Mouse (Mus musculus) hindbrain, embryonic 15.5 days (tissue): ENCODE results near the gene Csf3r. TPM values are rescaled to one million over a fixed set of nuclear protein-coding genes. Genes with fewer than 3 reads are reported as not detected.

ENCODE experiments used
- ATAC-seq: fragments of 200-750 bp; cut with Nextera tagmentation; 2 replicates; pipeline ENCODE4 v1.8.0; 2017; ENCODE audit warnings: low read depth, moderate number of reproducible peaks, moderate TSS enrichment; ENCODE audit not compliant: low FRiP score
- H3K27ac ChIP-seq: fragments of 300-500 bp; sonication (generic); replicated peaks from 2 replicates; pipeline ENCODE4 v1.5.1; 2015; ENCODE audit warnings: mild to moderate bottlenecking, inconsistent platforms
- H3K27me3 ChIP-seq: fragments of 300-500 bp; sonication (generic); 2 replicates; pipeline ENCODE4 v1.6.1; 2015; ENCODE audit warnings: control low read depth, inconsistent platforms
- H3K36me3 ChIP-seq: fragments of 300-500 bp; sonication (generic); 2 replicates; pipeline ENCODE4 v1.6.1; 2015; ENCODE audit warnings: control low read depth, inconsistent platforms
- H3K4me1 ChIP-seq: fragments of 300-500 bp; sonication (generic); replicated peaks from 2 replicates; pipeline ENCODE4 v1.6.1; 2015; ENCODE audit warnings: control low read depth, inconsistent platforms
- H3K4me2 ChIP-seq: fragments of 300-500 bp; sonication (generic); 2 replicates; pipeline ENCODE4 v1.6.1; 2015; ENCODE audit warnings: moderate library complexity, mild to moderate bottlenecking, inconsistent platforms
- H3K4me3 ChIP-seq: fragments of 300-500 bp; sonication (generic); 2 replicates; pipeline ENCODE4 v1.5.1; 2015; ENCODE audit warnings: mild to moderate bottlenecking, inconsistent platforms
- H3K9ac ChIP-seq: fragments of 300-500 bp; sonication (generic); 2 replicates; pipeline ENCODE4 v1.6.1; 2015; ENCODE audit warnings: inconsistent platforms
- H3K9me3 ChIP-seq: fragments of 300-500 bp; sonication (generic); 2 replicates; pipeline ENCODE4 v1.6.1; 2016; ENCODE audit warnings: control low read depth, inconsistent platforms
- WGBS: fragments of 180-500 bp; shearing (Covaris S2); methylation state at CpG from one replicate; pipeline ENCODE4 v1.1.7; 2015; 5-methylcytosine and 5-hydroxymethylcytosine counted together
- polyA plus RNA-seq: library from polyadenylated mRNA; unstranded; fragments of >200 nt; fragmentation: Nextera tagmentation; extraction: Ambion mirVana; gene quantifications from 2 replicates; pipeline ENCODE4 v1.2.1, GENCODE M21; 2015

The Csf3r gene
- polyA plus RNA-seq, 1 experiment from 2014 or later, result 0.74 TPM

DNA sequence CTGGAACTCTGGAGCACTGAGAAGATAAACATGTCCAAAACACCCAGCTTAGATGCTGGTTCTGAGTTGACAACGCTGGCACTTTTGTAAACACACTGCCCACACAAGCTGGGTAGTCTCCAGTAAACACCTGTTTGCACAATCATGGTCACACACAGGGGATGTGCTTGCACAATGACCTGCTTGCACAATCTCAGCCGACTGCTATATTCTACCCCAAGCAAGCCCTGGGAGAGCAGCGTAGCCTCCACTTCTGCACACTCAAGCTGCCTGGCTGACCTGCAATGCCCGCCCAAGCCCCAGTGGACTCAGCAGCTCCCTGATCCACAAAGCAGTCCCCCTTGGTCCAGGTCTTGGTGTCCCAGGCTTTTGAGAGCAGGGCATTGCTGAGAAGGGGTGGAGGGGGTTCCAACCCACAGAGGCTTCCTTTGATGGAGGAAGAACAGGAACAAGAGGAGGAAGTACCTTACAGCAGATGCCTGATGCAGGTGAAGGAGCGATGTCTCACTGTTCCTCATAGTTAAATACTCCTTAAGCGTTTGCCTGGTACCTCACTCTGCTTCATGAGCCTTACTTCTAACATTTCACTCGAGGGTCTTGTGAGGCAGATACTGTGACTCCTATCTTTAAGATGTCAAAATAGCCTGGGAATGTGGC, 6.5 kb upstream of the Csf3r start:
- Histone ChIP-seq H3K27ac (no peak overlapping the region), H3K9ac (no peak overlapping the region), H3K27me3 (no peaks in the 10 kb centered on the region), H3K4me3 (no peak overlapping the region), H3K4me2 (no peak overlapping the region), H3K36me3 (no peaks in the 10 kb centered on the region), H3K9me3 (no peaks in the 10 kb centered on the region), H3K4me1 (no peaks in the 10 kb centered on the region)
- WGBS, result 89% methylated on average over 7 of the region's 7 CpGs
- no peak for ATAC-seq

DNA sequence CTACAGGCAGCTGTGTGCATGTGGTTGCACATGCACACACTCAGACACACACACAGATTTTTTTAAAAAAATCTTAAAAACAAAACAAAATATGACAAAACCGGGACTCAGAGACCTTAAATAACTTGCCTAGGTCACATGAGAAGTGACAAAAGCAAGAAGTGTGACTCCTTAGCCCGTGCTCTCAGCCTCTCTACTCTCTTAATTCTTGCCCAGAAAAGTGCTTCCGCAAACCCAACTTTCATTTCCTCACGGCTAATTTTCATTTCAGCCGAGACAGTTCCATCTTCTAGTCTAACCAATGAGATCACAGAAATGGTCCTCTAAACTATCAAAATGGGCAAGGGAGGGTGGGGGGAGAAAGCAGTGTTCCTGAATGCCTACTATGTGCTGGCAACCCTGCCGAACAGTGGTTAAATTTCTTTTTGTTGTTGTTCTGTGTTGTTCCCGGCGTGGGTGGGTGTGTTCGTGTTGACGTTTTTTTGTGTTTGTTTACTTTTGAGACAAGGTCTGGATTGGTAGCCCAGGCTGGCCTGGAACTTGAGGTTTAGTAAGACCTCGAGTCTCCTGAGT, 5.3 kb upstream of the Csf3r start:
- ATAC-seq, result no peak
- no peaks in the 10 kb centered on the region for H3K4me1 ChIP-seq
- H3K27me3 ChIP-seq, result no peaks in the 10 kb centered on the region
- no peak overlapping the region for H3K4me3 ChIP-seq
- H3K9ac ChIP-seq, result no peak overlapping the region
- H3K4me2 ChIP-seq, result no peak overlapping the region
- 79% methylated on average over 11 of the region's 11 CpGs for WGBS
- no peaks in the 10 kb centered on the region for H3K9me3 ChIP-seq
- no peak overlapping the region for H3K27ac ChIP-seq
- H3K36me3 ChIP-seq, result no peaks in the 10 kb centered on the region

DNA sequence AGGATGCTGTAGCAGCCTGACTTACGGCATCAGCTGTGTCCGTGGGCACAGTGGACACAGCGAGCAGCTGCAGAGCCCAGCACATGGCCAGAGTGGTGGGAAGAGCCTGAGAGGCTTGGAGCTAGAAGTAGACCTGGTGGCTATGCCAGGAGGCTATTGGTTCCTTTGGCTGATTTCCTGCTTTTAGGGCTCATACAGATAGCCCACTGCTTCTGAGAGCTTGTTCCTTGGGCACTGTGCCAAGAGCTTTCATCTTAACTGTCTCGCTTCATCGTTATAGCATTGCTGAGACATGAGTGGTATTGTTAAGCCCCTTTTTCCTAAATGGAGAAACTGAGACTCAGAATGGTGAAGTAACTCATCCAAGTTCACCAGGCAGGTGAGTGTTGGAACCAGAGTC, 1.5 kb downstream of the Csf3r start:
- Histone ChIP-seq H3K27me3 (no peaks in the 10 kb centered on the region), H3K4me3 (no peak overlapping the region)
- 91% methylated on average over 5 of the region's 5 CpGs for WGBS

DNA sequence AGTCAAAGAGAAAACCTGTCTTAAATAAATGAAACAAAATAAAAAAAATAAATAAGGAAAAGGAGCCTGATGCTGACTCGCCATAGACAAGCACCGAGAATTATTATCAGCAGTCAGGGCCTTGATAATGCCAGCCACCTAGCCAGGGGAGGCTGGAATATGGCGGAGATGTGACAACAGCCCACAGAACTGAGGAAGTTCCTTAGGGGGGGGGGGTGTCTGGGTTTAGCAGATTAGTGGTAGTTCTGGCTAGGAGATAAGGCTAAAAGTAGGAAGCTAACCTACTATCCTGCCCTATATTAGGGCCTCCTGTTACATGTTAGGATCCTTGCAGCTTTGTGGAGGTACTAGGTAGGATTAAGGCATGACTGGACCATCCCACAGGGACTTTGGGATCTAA, 3.6 kb downstream of the Csf3r start:
- Histone ChIP-seq H3K27ac (no peak overlapping the region), H3K4me3 (no peak overlapping the region), H3K27me3 (no peaks in the 10 kb centered on the region), H3K4me1 (no peaks in the 10 kb centered on the region), H3K36me3 (no peaks in the 10 kb centered on the region), H3K9ac (no peak overlapping the region), H3K4me2 (no peak overlapping the region), H3K9me3 (no peaks in the 10 kb centered on the region)
- 99% methylated on average over 3 of the region's 3 CpGs for WGBS
- ATAC-seq, result no peak

More for the DNA sequence above, 1.5 kb downstream of the Csf3r start:
- no peak for ATAC-seq
- Histone ChIP-seq H3K9me3 (no peaks in the 10 kb centered on the region), H3K4me2 (no peak overlapping the region), H3K9ac (no peak overlapping the region), H3K4me1 (no peaks in the 10 kb centered on the region), H3K36me3 (no peaks in the 10 kb centered on the region), H3K27ac (no peak overlapping the region)

DNA sequence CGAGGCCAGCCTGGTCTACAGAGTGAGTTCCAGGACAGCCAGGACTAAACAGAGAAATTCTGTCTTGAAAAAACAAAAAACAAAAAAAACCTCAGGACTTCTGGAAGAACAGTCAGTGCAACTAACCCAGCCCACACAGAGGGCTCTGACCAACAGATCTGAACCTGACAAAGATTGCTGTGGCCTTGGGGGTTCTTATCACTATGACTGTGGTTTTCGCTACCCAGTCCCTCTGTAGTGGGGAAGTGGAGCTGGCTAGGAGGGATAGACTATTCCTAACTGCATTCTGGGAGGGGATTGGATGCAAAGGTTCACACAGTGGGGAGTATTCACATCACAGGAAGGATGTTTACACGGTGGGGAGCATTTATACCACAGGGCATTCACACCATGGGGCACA, 4.7 kb downstream of the Csf3r start:
- Histone ChIP-seq H3K4me2 (no peak overlapping the region), H3K4me1 (no peaks in the 10 kb centered on the region), H3K9me3 (no peaks in the 10 kb centered on the region), H3K27ac (no peak overlapping the region), H3K9ac (no peak overlapping the region), H3K36me3 (no peaks in the 10 kb centered on the region), H3K4me3 (no peak overlapping the region), H3K27me3 (no peaks in the 10 kb centered on the region)
- WGBS, result 84% methylated on average over 3 of the region's 3 CpGs
- no peak for ATAC-seq

DNA sequence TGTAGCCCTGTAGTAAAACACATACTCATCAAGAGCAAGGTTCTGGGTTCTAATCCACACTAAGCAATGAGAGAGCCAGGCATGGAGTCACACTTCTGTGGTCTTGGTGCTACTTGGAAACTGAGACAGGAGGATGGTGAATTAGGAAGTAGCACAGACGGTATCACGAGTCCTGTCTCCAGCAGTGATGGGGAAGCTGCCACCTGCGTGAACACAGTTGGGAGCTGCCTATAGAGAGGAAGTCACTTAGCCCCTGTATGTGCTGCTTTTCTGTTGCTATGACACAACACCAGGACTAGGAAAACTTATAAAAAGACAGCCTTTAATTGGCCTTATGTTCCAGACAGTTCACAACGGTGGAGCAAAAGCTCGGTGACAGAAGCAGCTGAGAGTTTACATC, 6.4 kb downstream of the Csf3r start:
- H3K4me3 ChIP-seq, result no peak overlapping the region
- H3K9ac ChIP-seq, result no peak overlapping the region
- H3K36me3 ChIP-seq, result no peaks in the 10 kb centered on the region
- no peak overlapping the region for H3K4me2 ChIP-seq
- WGBS, result 74% methylated on average over 5 of the region's 5 CpGs
- H3K4me1 ChIP-seq, result no peaks in the 10 kb centered on the region
- no peak for ATAC-seq
- no peaks in the 10 kb centered on the region for H3K27me3 ChIP-seq
- H3K27ac ChIP-seq, result no peak overlapping the region
- H3K9me3 ChIP-seq, result no peaks in the 10 kb centered on the region

DNA sequence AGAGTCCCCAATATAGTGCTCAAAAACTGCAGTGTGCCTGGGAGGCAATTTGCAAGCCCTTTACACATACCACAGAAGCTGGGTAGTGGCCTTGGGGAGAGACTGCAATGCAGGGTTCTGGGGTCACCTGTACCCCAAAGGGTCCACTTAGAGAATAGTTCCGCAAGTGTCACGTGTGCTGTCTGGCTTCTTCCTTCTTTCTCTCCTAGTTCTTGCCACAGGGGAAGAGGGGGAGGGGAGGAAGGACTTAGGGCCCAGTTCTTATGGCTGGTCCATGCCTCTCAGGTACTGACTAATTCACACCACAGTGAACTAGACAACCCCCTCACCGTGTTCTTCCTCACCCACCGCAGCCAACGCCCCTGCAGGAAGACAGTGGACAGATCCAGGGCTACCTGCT, 11.1 kb downstream of the Csf3r start:
- Histone ChIP-seq H3K9me3 (no peaks in the 10 kb centered on the region), H3K27me3 (no peaks in the 10 kb centered on the region)

DNA sequence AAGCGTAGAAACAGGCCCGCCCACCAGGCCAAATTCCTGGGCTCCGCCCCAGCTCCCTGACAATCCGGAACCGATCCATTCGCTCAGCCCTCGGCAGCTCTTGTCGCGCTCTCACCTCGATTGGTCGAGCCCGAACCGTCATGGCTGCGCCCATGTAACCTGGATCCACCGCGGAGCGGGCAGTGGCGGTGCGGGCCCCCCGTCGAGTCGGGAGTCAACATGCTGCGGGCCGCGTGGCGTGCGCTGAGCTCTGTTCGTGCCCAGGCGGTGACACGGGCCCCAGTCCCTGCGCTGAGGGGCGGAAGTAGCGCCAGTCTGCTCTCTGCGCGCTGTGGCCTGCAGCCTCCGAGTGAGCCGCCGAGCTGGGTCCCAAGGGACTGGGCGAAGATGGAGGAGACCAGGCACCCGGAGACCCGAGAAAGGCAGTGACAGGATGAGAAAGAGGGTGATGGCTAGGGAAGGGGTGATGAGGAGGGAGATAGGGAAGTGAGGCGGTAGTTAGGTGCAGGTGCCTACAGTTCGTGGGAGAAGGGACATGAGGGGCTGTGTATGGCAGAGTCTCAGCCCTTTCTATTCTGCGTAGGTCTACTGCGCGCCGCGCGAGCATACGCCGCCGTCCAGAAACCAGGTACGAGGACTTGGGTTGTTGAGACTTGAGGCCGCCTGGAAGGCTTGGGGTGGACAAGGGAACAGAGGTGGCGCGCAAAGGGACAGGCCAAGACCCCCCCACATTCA, 22.7 kb downstream of the Csf3r start, which contains the start of gene Mrps15:
TSS of gene Mrps15 (plus strand) at position 75 of the 735 bp plus-strand sequence.
- H3K27ac ChIP-seq, result peak within 1 kb of the TSS; percentile 78
- no peaks in the 10 kb centered on the region for H3K27me3 ChIP-seq
- peak within 1 kb of the TSS; percentile 59 for H3K4me3 ChIP-seq
- no peaks in the 10 kb centered on the region for H3K9me3 ChIP-seq
- H3K9ac ChIP-seq, result peak within 1 kb of the TSS; percentile 73
- ATAC-seq, result peak; percentile 97
- under 1% methylated on average over 56 of the region's 56 CpGs for WGBS
- peaks cover 21% of the 10 kb centered on the region for H3K36me3 ChIP-seq
- peak within 1 kb of the TSS; percentile 82 for H3K4me2 ChIP-seq
- peaks cover 16% of the 10 kb centered on the region for H3K4me1 ChIP-seq

More for the DNA sequence above, 11.1 kb downstream of the Csf3r start:
- Histone ChIP-seq H3K9ac (no peak overlapping the region), H3K4me3 (no peak overlapping the region), H3K36me3 (no peaks in the 10 kb centered on the region), H3K27ac (no peak overlapping the region), H3K4me2 (no peak overlapping the region), H3K4me1 (no peaks in the 10 kb centered on the region)
- 74% methylated on average over 5 of the region's 5 CpGs for WGBS
- ATAC-seq, result no peak

DNA sequence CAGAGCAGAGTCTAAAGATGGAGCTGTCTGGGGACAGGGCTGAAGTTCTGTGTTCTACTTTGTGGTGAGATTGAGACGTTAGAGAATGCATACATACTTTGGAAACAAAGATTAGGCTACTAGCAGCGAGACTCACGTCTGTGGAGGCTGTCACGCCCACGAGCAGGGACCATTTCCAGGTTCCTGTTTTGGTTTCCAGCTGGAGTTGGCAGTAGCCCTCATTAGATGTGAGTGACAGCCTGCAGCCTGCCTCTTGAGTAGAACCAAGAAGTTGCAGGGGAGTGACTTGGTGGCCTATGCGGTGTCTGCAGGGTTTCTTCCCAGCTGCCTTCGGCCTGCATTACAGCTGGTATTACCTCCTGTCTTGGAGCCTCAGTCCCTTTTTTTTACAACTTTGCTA, 27.3 kb downstream of the Csf3r start:
- no peak overlapping the region for H3K4me3 ChIP-seq
- H3K4me1 ChIP-seq, result peaks cover 16% of the 10 kb centered on the region
- peaks cover 39% of the 10 kb centered on the region for H3K36me3 ChIP-seq

DNA sequence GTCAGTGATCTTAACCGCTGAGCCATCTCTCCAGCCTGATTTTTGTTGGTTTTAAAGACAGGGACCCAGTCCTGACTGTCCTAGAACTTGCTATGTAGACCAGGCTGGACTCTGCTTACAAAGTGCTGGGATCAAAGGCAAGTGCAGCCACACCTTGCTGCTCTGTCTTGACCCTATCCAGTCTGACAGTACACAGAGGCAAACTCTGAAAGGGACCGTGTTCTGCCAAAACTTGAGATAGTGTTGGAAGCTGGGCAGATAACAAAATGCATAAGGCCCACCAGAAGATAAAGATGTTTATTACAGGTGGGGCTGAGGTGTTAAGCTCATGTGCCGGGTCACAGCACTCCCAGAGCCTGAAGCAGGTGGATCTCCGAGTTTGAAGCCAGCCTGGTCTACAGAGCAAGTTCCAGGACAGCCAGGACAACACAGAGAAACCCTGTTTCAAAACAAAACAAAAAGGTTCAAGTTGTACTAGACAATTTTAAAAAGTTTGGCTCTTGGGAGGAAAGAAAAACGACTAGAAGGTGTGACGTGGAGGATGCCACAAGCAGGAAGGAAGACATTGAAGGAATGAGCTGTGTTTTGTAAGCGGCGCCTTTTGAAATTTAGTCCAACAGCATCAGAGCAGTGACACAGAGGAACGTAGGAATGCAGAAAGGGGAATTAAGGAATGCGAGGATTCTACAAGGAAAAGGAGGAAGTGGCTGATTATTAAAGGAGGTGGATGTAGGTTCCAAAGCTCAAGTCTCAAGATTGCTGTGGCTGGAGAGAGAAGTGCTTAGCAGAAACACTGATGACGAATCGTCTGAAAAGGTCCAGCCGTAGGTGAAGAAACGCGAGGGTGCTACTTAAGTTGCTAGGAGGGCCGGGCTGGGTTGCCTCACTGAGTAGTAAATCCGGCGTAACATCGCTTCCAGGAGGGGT, 33.1 kb downstream of the Csf3r start:
- Histone ChIP-seq H3K36me3 (peaks cover 18% of the 10 kb centered on the region), H3K9ac (peak overlapping the region; percentile 28), H3K4me1 (peaks cover 19% of the 10 kb centered on the region), H3K4me3 (peak overlapping the region; percentile 73), H3K4me2 (peak overlapping the region; percentile 72), H3K27me3 (no peaks in the 10 kb centered on the region), H3K27ac (0 out of 2 replicates have a peak overlapping the region, but pooled peaks have one; percentile 27), H3K9me3 (no peaks in the 10 kb centered on the region)
- no peak for ATAC-seq
- 16% methylated on average over 19 of the region's 19 CpGs for WGBS

More for the DNA sequence above, 27.3 kb downstream of the Csf3r start:
- H3K27ac ChIP-seq, result no peak overlapping the region
- no peaks in the 10 kb centered on the region for H3K27me3 ChIP-seq
- no peak overlapping the region for H3K9ac ChIP-seq
- no peak for ATAC-seq
- 82% methylated on average over 7 of the region's 7 CpGs for WGBS
- no peak overlapping the region for H3K4me2 ChIP-seq
- H3K9me3 ChIP-seq, result no peaks in the 10 kb centered on the region

DNA sequence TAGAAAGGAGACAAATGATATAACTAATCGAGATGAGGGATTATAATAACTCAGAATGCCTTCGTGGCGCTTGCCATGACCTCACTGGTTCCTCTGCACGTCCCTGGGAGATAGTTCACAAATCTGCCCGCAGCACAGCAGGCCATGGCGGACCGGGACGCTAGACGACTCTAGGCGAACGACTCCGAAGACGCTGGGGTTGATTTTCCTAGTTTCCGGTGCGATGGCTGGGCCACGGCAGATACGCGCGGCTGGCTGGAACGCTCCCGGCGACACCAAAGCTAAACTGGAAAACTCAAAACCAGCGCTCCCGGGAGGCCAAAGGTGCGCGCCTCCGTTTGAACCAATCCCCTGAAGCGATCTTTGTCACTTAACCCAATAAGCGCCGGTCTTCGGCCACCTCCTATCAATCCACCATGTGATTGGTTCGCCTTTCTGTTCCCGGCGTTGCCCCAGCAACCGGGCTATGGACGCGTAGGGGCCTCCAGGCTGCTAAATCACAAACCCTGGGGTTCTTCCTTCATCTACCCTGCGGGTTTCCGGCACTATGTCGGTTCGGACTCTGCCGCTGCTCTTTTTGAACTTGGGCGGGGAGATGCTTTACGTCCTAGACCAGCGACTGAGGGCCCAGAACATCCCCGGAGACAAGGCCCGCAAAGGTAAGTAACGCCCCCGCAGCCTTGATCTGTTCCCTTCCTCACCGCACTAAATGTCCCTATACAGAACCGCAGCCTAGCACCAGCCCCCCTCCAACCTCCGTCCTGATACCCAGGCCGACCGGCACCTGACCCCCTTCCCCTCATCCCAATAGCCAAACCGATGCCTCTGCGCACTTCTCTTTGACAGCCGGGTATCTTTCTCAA, 34.0 kb downstream of the Csf3r start, which contains the start of gene Oscp1:
TSS of gene Oscp1 (plus strand) at position 432 of the 863 bp plus-strand sequence.
- no peaks in the 10 kb centered on the region for H3K27me3 ChIP-seq
- H3K9ac ChIP-seq, result peak within 1 kb of the TSS; percentile 64
- under 1% methylated on average over 57 of the region's 57 CpGs for WGBS
- H3K4me3 ChIP-seq, result peak within 1 kb of the TSS; percentile 73
- peak within 1 kb of the TSS; percentile 71 for H3K27ac ChIP-seq
- peaks cover 20% of the 10 kb centered on the region for H3K4me1 ChIP-seq
- peak within 1 kb of the TSS; percentile 72 for H3K4me2 ChIP-seq
- ATAC-seq, result peak; percentile 98
- peaks cover 15% of the 10 kb centered on the region for H3K36me3 ChIP-seq
- H3K9me3 ChIP-seq, result no peaks in the 10 kb centered on the region
